Mouse (Mus musculus): ENCODE measurements around the gene Clip1. TPM values are rescaled to one million over a fixed set of nuclear protein-coding genes. Genes with fewer than 3 reads are reported as not detected.

The Clip1 gene
- polyA plus RNA-seq, 1 experiment from 2014 or later: 51.7 TPM

DNA sequence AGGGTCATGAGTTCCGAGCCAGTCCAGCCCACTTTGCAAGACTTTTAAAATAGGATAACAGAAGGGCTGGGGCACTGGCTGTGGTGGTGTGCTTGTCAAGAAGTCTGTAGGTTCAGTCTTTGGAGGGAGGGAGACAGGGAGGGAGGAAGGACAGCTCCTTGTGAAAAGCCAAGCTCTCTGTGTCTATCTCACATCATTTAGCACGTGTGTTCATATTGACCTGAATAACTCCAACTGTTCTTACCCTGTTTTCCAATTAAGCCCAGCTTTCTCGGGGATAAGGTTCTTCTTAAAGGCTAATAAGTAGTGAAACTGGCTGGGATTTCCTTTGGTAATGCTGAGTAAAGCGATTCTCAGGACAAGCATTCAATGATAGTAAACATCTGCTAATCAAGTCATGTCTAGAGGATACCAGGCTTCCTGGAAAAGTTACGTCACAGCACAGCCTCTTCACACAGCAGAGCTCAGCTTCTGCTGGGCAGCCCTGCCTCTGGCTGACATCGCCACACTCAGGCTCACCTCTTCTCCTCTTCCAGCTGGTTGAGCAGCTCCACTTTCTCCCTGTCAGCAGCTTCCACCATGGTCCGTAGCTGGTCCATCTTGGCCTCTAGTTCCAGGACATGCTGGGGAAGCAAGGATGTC is 43.0 kb downstream of the Clip1 start:
- H3K9ac ChIP-seq (replicated peaks): no peak overlapping the region
- no peaks in the 10 kb centered on the region for H3K4me1 ChIP-seq (replicated peaks)
- H3K27me3 ChIP-seq: no peaks in the 10 kb centered on the region
- no peak for ATAC-seq (ENCODE audit: insufficient number of reproducible peaks, insufficient read depth, low FRiP score, low TSS enrichment, low read depth)
- H3K4me2 ChIP-seq: no peak overlapping the region
- peaks cover 79% of the 10 kb centered on the region for H3K36me3 ChIP-seq
- no peak overlapping the region for H3K4me3 ChIP-seq (replicated peaks)
- 87% methylated on average over 7 of the region's 7 CpGs for WGBS
- no peak overlapping the region for H3K27ac ChIP-seq
- no peaks in the 10 kb centered on the region for H3K9me3 ChIP-seq

DNA sequence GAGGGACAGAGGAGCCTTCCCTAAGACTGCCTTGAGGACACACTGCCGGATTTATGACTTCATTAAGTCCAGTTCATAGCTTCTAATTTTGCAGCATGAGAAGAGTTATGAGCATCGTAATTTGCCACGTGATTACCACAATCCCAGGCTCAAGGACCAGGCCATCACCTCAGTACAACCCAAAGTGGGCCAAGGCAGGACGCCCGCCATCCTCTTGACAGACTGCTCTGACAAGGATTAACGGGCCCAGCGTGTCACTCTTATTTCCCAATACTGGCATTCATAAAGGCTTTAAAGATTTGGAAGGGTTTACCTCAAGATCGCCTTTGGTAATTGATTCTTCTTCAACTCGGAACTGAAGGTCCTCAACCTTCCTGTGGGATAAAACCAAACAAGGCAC is 44.2 kb downstream of the Clip1 start:
- Histone ChIP-seq H3K27ac (no peak overlapping the region), H3K36me3 (peaks cover 78% of the 10 kb centered on the region), H3K4me2 (no peak overlapping the region), H3K9ac (replicated peaks) (no peak overlapping the region), H3K9me3 (no peaks in the 10 kb centered on the region), H3K4me3 (replicated peaks) (no peak overlapping the region), H3K27me3 (no peaks in the 10 kb centered on the region), H3K4me1 (replicated peaks) (no peaks in the 10 kb centered on the region)
- ATAC-seq (ENCODE audit: insufficient number of reproducible peaks, insufficient read depth, low FRiP score, low TSS enrichment, low read depth): no peak
- WGBS: 50% methylated on average over 9 of the region's 9 CpGs

- H3K9me3 ChIP-seq: no peaks in the 10 kb centered on the region
- ATAC-seq (ENCODE audit: insufficient number of reproducible peaks, insufficient read depth, low FRiP score, low TSS enrichment, low read depth): no peak
- 91% methylated on average over 10 of the region's 10 CpGs for WGBS
- H3K4me2 ChIP-seq: no peak overlapping the region
- H3K4me1 ChIP-seq (replicated peaks): no peaks in the 10 kb centered on the region
- H3K4me3 ChIP-seq (replicated peaks): no peak overlapping the region
- H3K27me3 ChIP-seq: no peaks in the 10 kb centered on the region
- H3K36me3 ChIP-seq: peaks cover 47% of the 10 kb centered on the region
- no peak overlapping the region for H3K27ac ChIP-seq
- H3K9ac ChIP-seq (replicated peaks): no peak overlapping the region
These were observed 53.2 kb downstream of the Clip1 start for GRCm38 (mm10) chr5:123631210-123631609.

- ATAC-seq (ENCODE audit: insufficient number of reproducible peaks, insufficient read depth, low FRiP score, low TSS enrichment, low read depth): no peak
- H3K4me3 ChIP-seq (replicated peaks): no peak overlapping the region
- no peak overlapping the region for H3K27ac ChIP-seq
- no peaks in the 10 kb centered on the region for H3K9me3 ChIP-seq
- H3K36me3 ChIP-seq: peaks cover 57% of the 10 kb centered on the region
- H3K4me2 ChIP-seq: no peak overlapping the region
- no peaks in the 10 kb centered on the region for H3K4me1 ChIP-seq (replicated peaks)
- H3K9ac ChIP-seq (replicated peaks): no peak overlapping the region
- 25% methylated on average over 8 of the region's 8 CpGs for WGBS
- no peaks in the 10 kb centered on the region for H3K27me3 ChIP-seq
These were observed 57.8 kb downstream of the Clip1 start for GRCm38 (mm10) chr5:123626631-123627030.

DNA sequence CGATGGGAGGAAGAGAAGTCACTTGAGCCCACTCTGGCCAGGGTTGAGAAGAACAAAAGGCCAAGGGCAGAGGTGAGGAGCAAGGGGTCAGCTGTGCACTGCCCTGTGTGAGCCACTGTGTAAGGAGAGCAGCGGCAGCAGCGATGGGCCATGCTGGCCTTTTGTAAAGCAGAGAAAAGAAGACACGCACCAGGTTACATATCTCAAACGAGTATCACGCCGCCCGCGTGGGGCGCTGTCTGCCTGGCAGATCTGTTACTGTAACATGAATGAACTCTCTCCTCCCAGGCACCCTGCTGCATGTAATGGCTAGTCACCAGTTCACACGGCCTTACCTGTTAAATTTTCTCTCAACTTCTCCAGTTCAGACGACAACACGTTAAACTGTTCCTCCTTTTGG is 62.0 kb downstream of the Clip1 start:
- Histone ChIP-seq H3K36me3 (peaks cover 58% of the 10 kb centered on the region), H3K27me3 (no peaks in the 10 kb centered on the region), H3K27ac (no peak overlapping the region), H3K4me2 (no peak overlapping the region), H3K4me3 (replicated peaks) (no peak overlapping the region), H3K4me1 (replicated peaks) (no peaks in the 10 kb centered on the region), H3K9me3 (no peaks in the 10 kb centered on the region), H3K9ac (replicated peaks) (no peak overlapping the region)
- no peak for ATAC-seq (ENCODE audit: insufficient number of reproducible peaks, insufficient read depth, low FRiP score, low TSS enrichment, low read depth)
- 83% methylated on average over 13 of the region's 13 CpGs for WGBS

DNA sequence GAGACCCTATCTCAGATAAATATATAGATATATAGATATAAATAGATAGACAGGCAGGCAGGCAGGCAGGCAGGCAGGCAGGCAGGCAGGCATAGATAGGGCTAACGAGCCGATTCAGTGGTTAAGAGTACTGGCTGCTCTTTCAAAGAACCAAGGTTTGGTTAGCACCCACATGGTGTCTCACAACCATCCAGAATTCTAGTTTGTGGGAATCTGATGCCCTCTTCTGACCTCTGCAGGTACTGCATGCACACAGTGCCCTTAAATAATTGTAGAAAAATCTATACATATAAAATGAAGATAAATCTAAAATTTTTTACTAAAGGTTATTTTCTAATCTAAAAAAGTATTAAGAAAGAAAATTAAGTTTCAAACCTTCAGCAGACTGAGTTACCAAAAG is 65.9 kb downstream of the Clip1 start:
- no peak overlapping the region for H3K4me2 ChIP-seq
- no peaks in the 10 kb centered on the region for H3K9me3 ChIP-seq
- WGBS: 79% methylated on average over 2 of the region's 2 CpGs
- no peak overlapping the region for H3K27ac ChIP-seq
- no peak overlapping the region for H3K9ac ChIP-seq (replicated peaks)
- no peak for ATAC-seq (ENCODE audit: insufficient number of reproducible peaks, insufficient read depth, low FRiP score, low TSS enrichment, low read depth)
- no peaks in the 10 kb centered on the region for H3K4me1 ChIP-seq (replicated peaks)
- no peaks in the 10 kb centered on the region for H3K27me3 ChIP-seq
- H3K36me3 ChIP-seq: peaks cover 78% of the 10 kb centered on the region
- no peak overlapping the region for H3K4me3 ChIP-seq (replicated peaks)

DNA sequence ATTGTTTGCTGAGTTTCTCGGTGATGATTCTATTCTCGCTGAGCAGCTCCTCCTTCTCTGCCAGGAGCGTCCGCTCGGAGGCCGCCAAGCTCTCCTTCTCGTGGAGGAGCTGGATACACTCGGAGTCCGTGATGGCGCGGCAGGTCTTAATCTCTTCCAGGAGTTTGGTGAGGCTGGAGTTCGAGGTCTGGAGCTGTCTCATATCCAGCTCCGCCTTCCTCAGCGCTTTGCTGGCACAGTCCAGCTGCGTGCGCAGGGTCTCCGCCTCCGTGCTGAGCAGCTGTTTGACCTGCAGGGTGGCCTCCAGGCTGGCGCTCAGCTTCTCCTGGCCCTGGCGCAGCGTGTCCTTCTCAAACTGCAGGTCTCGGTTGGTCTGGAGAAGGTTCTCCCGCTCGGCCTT is 70.2 kb downstream of the Clip1 start:
- Histone ChIP-seq H3K27me3 (no peaks in the 10 kb centered on the region), H3K27ac (no peak overlapping the region), H3K9ac (replicated peaks) (no peak overlapping the region), H3K4me3 (replicated peaks) (no peak overlapping the region), H3K4me2 (no peak overlapping the region), H3K36me3 (peaks cover 78% of the 10 kb centered on the region), H3K9me3 (no peaks in the 10 kb centered on the region), H3K4me1 (replicated peaks) (no peaks in the 10 kb centered on the region)
- no peak for ATAC-seq (ENCODE audit: insufficient number of reproducible peaks, insufficient read depth, low FRiP score, low TSS enrichment, low read depth)
- 95% methylated on average over 24 of the region's 24 CpGs for WGBS

DNA sequence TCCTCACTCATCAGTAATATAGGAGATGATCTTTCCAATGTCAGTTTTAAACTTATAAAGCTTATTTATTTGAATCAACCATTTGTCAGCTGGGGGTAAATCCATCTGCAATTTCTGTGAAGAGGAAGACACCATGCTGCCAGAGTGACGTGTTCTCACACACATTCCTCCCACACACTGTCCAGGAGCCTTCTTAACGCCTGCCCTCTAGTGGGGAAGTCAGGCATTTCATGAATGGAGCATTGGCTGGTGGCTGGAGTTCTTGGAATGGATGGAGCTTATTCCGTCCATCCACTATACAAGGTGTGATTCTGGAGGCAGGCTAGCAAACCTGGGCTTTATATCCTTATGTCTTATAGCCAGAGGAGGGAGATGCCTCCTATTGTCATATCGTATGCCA is 74.6 kb downstream of the Clip1 start:
- H3K9ac ChIP-seq (replicated peaks): no peak overlapping the region
- no peak overlapping the region for H3K27ac ChIP-seq
- H3K27me3 ChIP-seq: no peaks in the 10 kb centered on the region
- no peak overlapping the region for H3K4me3 ChIP-seq (replicated peaks)
- no peak overlapping the region for H3K4me2 ChIP-seq
- no peaks in the 10 kb centered on the region for H3K4me1 ChIP-seq (replicated peaks)
- no peaks in the 10 kb centered on the region for H3K9me3 ChIP-seq
- no peak for ATAC-seq (ENCODE audit: insufficient number of reproducible peaks, insufficient read depth, low FRiP score, low TSS enrichment, low read depth)
- WGBS: 29% methylated on average over 4 of the region's 4 CpGs
- peaks cover 88% of the 10 kb centered on the region for H3K36me3 ChIP-seq

GRCm38 (mm10) chr5:123609416-123609815 is 75.0 kb downstream of the Clip1 start:
- Histone ChIP-seq H3K4me1 (replicated peaks) (no peaks in the 10 kb centered on the region), H3K4me3 (replicated peaks) (no peak overlapping the region), H3K4me2 (no peak overlapping the region), H3K9ac (replicated peaks) (no peak overlapping the region), H3K36me3 (peaks cover 85% of the 10 kb centered on the region), H3K9me3 (no peaks in the 10 kb centered on the region), H3K27me3 (no peaks in the 10 kb centered on the region), H3K27ac (no peak overlapping the region)
- 92% methylated on average over 7 of the region's 7 CpGs for WGBS
- no peak for ATAC-seq (ENCODE audit: insufficient number of reproducible peaks, insufficient read depth, low FRiP score, low TSS enrichment, low read depth)

- H3K27ac ChIP-seq: no peak overlapping the region
- H3K9me3 ChIP-seq: no peaks in the 10 kb centered on the region
- no peaks in the 10 kb centered on the region for H3K4me1 ChIP-seq (replicated peaks)
- H3K9ac ChIP-seq (replicated peaks): no peak overlapping the region
- WGBS: 82% methylated on average over 3 of the region's 3 CpGs
- ATAC-seq (ENCODE audit: insufficient number of reproducible peaks, insufficient read depth, low FRiP score, low TSS enrichment, low read depth): no peak
- no peaks in the 10 kb centered on the region for H3K27me3 ChIP-seq
- peaks cover 80% of the 10 kb centered on the region for H3K36me3 ChIP-seq
- no peak overlapping the region for H3K4me3 ChIP-seq (replicated peaks)
- H3K4me2 ChIP-seq: no peak overlapping the region
These were observed 77.2 kb downstream of the Clip1 start for GRCm38 (mm10) chr5:123607211-123607669.

- Histone ChIP-seq H3K4me1 (replicated peaks) (no peaks in the 10 kb centered on the region), H3K9ac (replicated peaks) (no peak overlapping the region), H3K4me2 (no peak overlapping the region), H3K27ac (no peak overlapping the region), H3K9me3 (no peaks in the 10 kb centered on the region), H3K27me3 (no peaks in the 10 kb centered on the region), H3K36me3 (peaks cover 86% of the 10 kb centered on the region), H3K4me3 (replicated peaks) (no peak overlapping the region)
- WGBS: 73% methylated on average over 11 of the region's 11 CpGs
- no peak for ATAC-seq (ENCODE audit: insufficient number of reproducible peaks, insufficient read depth, low FRiP score, low TSS enrichment, low read depth)
These were observed 80.9 kb downstream of the Clip1 start for GRCm38 (mm10) chr5:123603496-123603895.

DNA sequence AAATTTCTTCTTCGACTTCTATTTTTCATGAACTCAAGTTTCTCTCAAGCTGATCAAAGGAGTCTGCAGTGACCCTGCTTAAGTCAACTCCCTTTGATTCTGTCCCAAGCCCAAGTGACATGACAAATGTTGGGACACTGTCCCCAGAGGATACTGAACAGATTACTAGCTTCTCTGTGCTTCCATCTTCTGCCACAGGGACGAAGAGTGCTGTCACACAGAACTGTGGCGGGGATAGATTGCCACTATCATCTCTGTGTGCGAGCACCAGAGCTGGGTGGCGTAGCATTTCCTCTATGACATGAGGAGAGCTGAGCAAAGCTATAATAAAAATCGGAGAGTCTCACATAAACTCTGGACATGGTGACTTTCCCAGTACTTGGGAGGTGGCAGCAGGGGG is 82.2 kb downstream of the Clip1 start:
- Histone ChIP-seq H3K4me3 (replicated peaks) (no peak overlapping the region), H3K4me2 (no peak overlapping the region), H3K4me1 (replicated peaks) (no peaks in the 10 kb centered on the region), H3K27me3 (no peaks in the 10 kb centered on the region), H3K27ac (no peak overlapping the region), H3K9ac (replicated peaks) (no peak overlapping the region), H3K36me3 (peaks cover 84% of the 10 kb centered on the region), H3K9me3 (no peaks in the 10 kb centered on the region)
- WGBS: 84% methylated on average over 6 of the region's 6 CpGs
- ATAC-seq (ENCODE audit: insufficient number of reproducible peaks, insufficient read depth, low FRiP score, low TSS enrichment, low read depth): no peak
